Mouse (Mus musculus) midbrain, embryonic 10.5 days (tissue): ENCODE measurements around the gene Tor4a. TPM values are rescaled to one million over a fixed set of nuclear protein-coding genes. Genes with fewer than 3 reads are reported as not detected.

Source experiments
- DNase-seq: peaks from one replicate; pipeline ENCODE4 v3.0.0-alpha.2; 2017; ENCODE audit warnings: low spot score
- H3K27ac ChIP-seq: fragments of 300-500 bp; sonication (generic); replicated peaks from 2 replicates; pipeline ENCODE4 v1.5.1; 2016; ENCODE audit warnings: mild to moderate bottlenecking
- H3K27me3 ChIP-seq: fragments of 300-500 bp; sonication (generic); 2 replicates; pipeline ENCODE4 v1.6.1; 2016; ENCODE audit warnings: low read depth, mild to moderate bottlenecking; ENCODE audit not compliant: poor library complexity, severe bottlenecking
- H3K36me3 ChIP-seq: fragments of 300-500 bp; sonication (generic); 2 replicates; pipeline ENCODE4 v1.6.1; 2016; ENCODE audit warnings: mild to moderate bottlenecking, moderate library complexity
- H3K4me1 ChIP-seq: fragments of 300-500 bp; sonication (generic); 2 replicates; pipeline ENCODE4 v1.6.1; 2016
- H3K4me3 ChIP-seq: fragments of 300-500 bp; sonication (generic); 2 replicates; pipeline ENCODE4 v1.5.1; 2016; ENCODE audit warnings: mild to moderate bottlenecking, moderate library complexity
- H3K9me3 ChIP-seq: fragments of 300-500 bp; sonication (generic); replicated peaks from 2 replicates; pipeline ENCODE4 v1.6.1; 2016; ENCODE audit warnings: mild to moderate bottlenecking
- WGBS: fragments of 180-500 bp; shearing (Covaris S2); methylation state at CpG from one replicate; pipeline ENCODE4 v1.1.7; 2016; 5-methylcytosine and 5-hydroxymethylcytosine counted together
- polyA plus RNA-seq: library from polyadenylated mRNA; unstranded; fragments of >200 nt; fragmentation: Nextera tagmentation; extraction: Ambion mirVana; gene quantifications from 2 replicates; pipeline ENCODE4 v1.2.1, GENCODE M21; 2016

The Tor4a gene
- polyA plus RNA-seq, 1 experiment from 2014 or later, result 1.3 TPM

DNA sequence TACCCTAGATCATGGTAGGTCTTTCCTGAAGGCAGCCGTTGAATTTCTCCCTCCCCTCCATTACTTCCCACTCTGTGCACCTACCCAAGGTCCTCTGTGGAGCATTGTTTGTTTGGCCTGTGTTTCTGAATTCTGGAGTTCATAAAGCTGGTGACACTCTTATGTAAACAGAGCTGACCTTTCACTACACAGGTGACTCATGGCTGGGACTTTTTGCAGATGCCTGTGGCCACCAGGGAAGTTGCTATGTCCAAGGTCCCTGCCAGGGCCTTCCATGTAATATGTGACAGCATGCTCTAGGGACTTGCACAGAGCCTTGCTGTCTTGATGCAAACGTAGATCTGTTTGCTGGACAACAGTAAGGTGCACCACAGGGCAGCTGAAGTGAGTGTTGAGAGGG is 47.0 kb downstream of the Tor4a start:
- H3K4me1 ChIP-seq, result no peaks in the 10 kb centered on the region
- WGBS, result 83% methylated on average over 2 of the region's 2 CpGs
- no peaks in the 10 kb centered on the region for H3K27me3 ChIP-seq
- no peak for DNase-seq
- H3K9me3 ChIP-seq, result no peaks in the 10 kb centered on the region
- 0 out of 2 replicates have a peak overlapping the region, but pooled peaks have one; percentile 3 for H3K27ac ChIP-seq
- no peak overlapping the region for H3K4me3 ChIP-seq
- H3K36me3 ChIP-seq, result no peaks in the 10 kb centered on the region

DNA sequence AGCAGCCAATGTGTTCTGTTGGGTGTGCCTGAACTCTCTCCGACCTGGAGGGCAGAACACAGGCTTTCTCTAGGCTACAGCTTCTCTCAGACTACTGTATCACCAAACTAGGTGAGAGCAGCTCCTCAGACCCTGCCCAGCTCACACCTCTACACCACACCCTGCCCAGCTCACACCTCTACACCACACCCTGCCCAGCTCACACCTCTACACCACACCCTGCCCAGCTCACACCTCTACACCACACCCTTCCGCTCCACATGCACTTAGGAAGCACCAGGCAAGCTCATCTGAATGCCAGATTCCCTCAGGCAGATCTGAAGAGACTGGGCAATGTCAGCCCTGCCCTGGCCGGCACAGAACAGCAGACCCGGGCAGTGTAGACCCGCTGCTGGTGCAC is 48.8 kb downstream of the Tor4a start:
- H3K4me3 ChIP-seq, result no peak overlapping the region
- H3K36me3 ChIP-seq, result no peaks in the 10 kb centered on the region
- H3K4me1 ChIP-seq, result peaks cover 9% of the 10 kb centered on the region; the same call in 1 of the 2 replicates
- H3K9me3 ChIP-seq, result no peaks in the 10 kb centered on the region
- DNase-seq, result no peak
- H3K27ac ChIP-seq, result peak overlapping the region; percentile 59; the same call in 1 of the 2 replicates
- no peaks in the 10 kb centered on the region for H3K27me3 ChIP-seq
- 86% methylated on average over 5 of the region's 5 CpGs for WGBS

GRCm38 (mm10) chr2:25147398-25147797 is 49.3 kb downstream of the Tor4a start:
- H3K27me3 ChIP-seq, result no peaks in the 10 kb centered on the region
- H3K4me3 ChIP-seq, result no peak overlapping the region
- peak overlapping the region; percentile 19; the same call in 1 of the 2 replicates for H3K27ac ChIP-seq
- no peak for DNase-seq
- H3K4me1 ChIP-seq, result peaks cover 9% of the 10 kb centered on the region; the same call in 1 of the 2 replicates
- 85% methylated on average over 5 of the region's 5 CpGs for WGBS
- no peaks in the 10 kb centered on the region for H3K36me3 ChIP-seq
- H3K9me3 ChIP-seq, result no peaks in the 10 kb centered on the region

DNA sequence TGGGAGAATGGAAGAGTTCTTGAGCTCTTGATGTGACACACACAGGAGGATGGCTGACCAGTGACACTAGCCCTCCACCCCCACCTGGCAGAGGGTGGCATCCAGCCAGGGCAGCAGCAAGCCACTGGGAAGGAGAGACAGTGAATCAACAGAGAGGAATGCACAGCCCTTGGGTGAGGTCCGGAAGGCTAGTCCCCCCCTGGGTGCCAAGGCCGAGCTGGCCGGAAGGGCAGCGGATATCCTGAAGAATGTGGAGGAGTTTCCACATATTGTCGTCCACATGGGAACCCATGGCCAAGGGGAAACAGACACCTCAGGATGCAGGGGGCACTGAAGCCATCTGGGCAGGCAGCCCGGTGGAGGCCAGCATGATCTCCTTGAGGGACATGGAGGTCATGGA is 51.3 kb downstream of the Tor4a start:
- peaks cover 9% of the 10 kb centered on the region; the same call in 1 of the 2 replicates for H3K4me1 ChIP-seq
- no peak for DNase-seq
- WGBS, result 88% methylated on average over 6 of the region's 6 CpGs
- H3K27me3 ChIP-seq, result no peaks in the 10 kb centered on the region
- peak overlapping the region; percentile 49 for H3K27ac ChIP-seq
- H3K36me3 ChIP-seq, result no peaks in the 10 kb centered on the region
- H3K9me3 ChIP-seq, result 0 out of 2 replicates have a peak, but pooled peaks cover 6% of the 10 kb centered on the region
- no peak overlapping the region for H3K4me3 ChIP-seq

Other genes starting within 250 kb of the Tor4a start
- 22.8 and 23.2 TPM in 2 replicates for gene Zmynd19, start 247.1 kb downstream of the Tor4a start, polyA plus RNA-seq
- 33.9 and 36.3 TPM in 2 replicates for gene Dph7, start 234.5 kb downstream of the Tor4a start, polyA plus RNA-seq
- 139 and 143 TPM in 2 replicates for gene Mrpl41, start 221.8 kb downstream of the Tor4a start, polyA plus RNA-seq
- 5.0 and 5.3 TPM in 2 replicates for gene Pnpla7, start 220.9 kb downstream of the Tor4a start, polyA plus RNA-seq
- 66.4 and 84.9 TPM in 2 replicates for gene Nsmf, start 142.5 kb downstream of the Tor4a start, polyA plus RNA-seq
- not detected in 2 replicates for gene Entpd8, start 116.6 kb downstream of the Tor4a start, polyA plus RNA-seq
- gene Noxa1, start 101.7 kb downstream of the Tor4a start, polyA plus RNA-seq, result 0.09 TPM in 1 of 2 replicates, not detected in the other
- gene Nrarp, start 16.1 kb downstream of the Tor4a start, polyA plus RNA-seq, result 65.8 and 74.1 TPM in 2 replicates
- gene Nelfb, start 14.6 kb upstream of the Tor4a start, polyA plus RNA-seq, result 131 and 140 TPM in 2 replicates
- gene Stpg3, start 17.8 kb upstream of the Tor4a start, polyA plus RNA-seq, result not detected in 2 replicates
- 0.62 TPM in 1 of 2 replicates, not detected in the other for gene Fam166a, start 21.9 kb upstream of the Tor4a start, polyA plus RNA-seq
- 682 and 743 TPM in 2 replicates for gene Tubb4b, start 27.8 kb upstream of the Tor4a start, polyA plus RNA-seq
- gene Slc34a3, start 37.5 kb upstream of the Tor4a start, polyA plus RNA-seq, result not detected in 2 replicates
- not detected in 2 replicates for gene Rnf224, start 39.9 kb upstream of the Tor4a start, polyA plus RNA-seq
- 28.3 and 32.0 TPM in 2 replicates for gene Rnf208, start 45.4 kb upstream of the Tor4a start, polyA plus RNA-seq
- gene Cysrt1, start 45.6 kb upstream of the Tor4a start, polyA plus RNA-seq, result 0.21 and 0.22 TPM in 2 replicates
- 7.2 and 8.6 TPM in 2 replicates for gene AL732309.1, start 50.0 kb upstream of the Tor4a start, polyA plus RNA-seq
- gene Tmem203, start 58.6 kb upstream of the Tor4a start, polyA plus RNA-seq, result 19.1 and 20.2 TPM in 2 replicates
- 7.5 and 7.8 TPM in 2 replicates for gene Tprn, start 65.7 kb upstream of the Tor4a start, polyA plus RNA-seq
- 243 and 252 TPM in 2 replicates for gene Ssna1, start 75.6 kb upstream of the Tor4a start, polyA plus RNA-seq
- gene Anapc2, start 75.6 kb upstream of the Tor4a start, polyA plus RNA-seq, result 141 and 153 TPM in 2 replicates
- gene Tmem210, start 91.3 kb upstream of the Tor4a start, polyA plus RNA-seq, result not detected in 2 replicates
- gene Lrrc26, start 93.0 kb upstream of the Tor4a start, polyA plus RNA-seq, result not detected in 2 replicates
- gene Grin1, start 122.3 kb upstream of the Tor4a start, polyA plus RNA-seq, result 1.5 and 1.8 TPM in 2 replicates
- 55.6 and 62.8 TPM in 2 replicates for gene Man1b1, start 135.5 kb upstream of the Tor4a start, polyA plus RNA-seq
- gene Dpp7, start 159.5 kb upstream of the Tor4a start, polyA plus RNA-seq, result 16.2 and 20.2 TPM in 2 replicates
- gene Uap1l1, start 168.8 kb upstream of the Tor4a start, polyA plus RNA-seq, result 6.0 and 8.4 TPM in 2 replicates
- 73.4 and 86.4 TPM in 2 replicates for gene Sapcd2, start 175.4 kb upstream of the Tor4a start, polyA plus RNA-seq
- 0.26 TPM in 1 of 2 replicates, not detected in the other for gene Entpd2, start 199.0 kb upstream of the Tor4a start, polyA plus RNA-seq
- 80.6 and 125 TPM in 2 replicates for gene Npdc1, start 202.5 kb upstream of the Tor4a start, polyA plus RNA-seq
- not detected in 2 replicates for gene Fut7, start 226.4 kb upstream of the Tor4a start, polyA plus RNA-seq
- gene Abca2, start 231.8 kb upstream of the Tor4a start, polyA plus RNA-seq, result 6.2 and 8.1 TPM in 2 replicates